Comparison of ENCODE assay signal across 18 mouse cellular contexts in the genomic region with DNA sequence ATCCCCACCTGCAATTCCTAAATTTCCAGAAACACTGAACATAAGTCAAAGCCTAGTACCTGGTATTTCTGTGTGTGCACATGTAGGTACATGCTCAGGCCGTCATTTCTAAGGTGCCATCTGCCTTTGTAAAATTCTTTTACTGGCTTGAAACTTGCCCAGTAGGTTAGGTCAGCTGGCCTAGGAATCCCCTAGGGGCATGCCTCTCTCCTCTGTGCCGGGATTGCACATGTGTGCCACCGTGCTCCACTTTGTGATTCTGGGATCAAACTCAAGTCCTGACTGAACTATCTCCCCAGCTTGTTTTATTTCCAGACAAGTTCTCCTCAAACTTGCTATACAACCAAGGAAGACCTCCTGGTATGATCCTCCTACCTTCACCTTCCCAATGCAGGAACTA. TPM values are rescaled to one million over a fixed set of nuclear protein-coding genes. Genes with fewer than 3 reads are reported as not detected.
"Had no signal": no experiment of that assay in that cellular context is flagged by ENCODE, and none has a peak within 500 bp of the region (broad histone marks: within the 10 kb centered on the region; RNA-seq: fewer than 3 reads in every experiment).

No protein-coding gene starts in this region.

- ATAC-seq: liver, postnatal 0 days; lung, postnatal 0 days; midbrain, embryonic 16.5 days had no signal

- DNase-seq: liver, postnatal 0 days; lung, adult 2 months; lung, postnatal 14 days; lung, postnatal 36 days; midbrain, embryonic 14.5 days; retina, postnatal 1 day; right cerebral cortex, adult 18-20 months; right cerebral cortex, postnatal 25 days; right cerebral cortex, postnatal 4 days; spleen, adult 18-20 months; thymus, adult 18-20 months; thymus, postnatal 14 days; thymus, postnatal 36 days had no signal

RNA-seq across cellular contexts. Expression of a gene that starts 51.4 kb away (rescaled TPM):
- polyA plus RNA-seq: liver, postnatal 0 days; macrophage; midbrain, embryonic 10.5 days; myocyte had no signal
